Mouse (Mus musculus): ENCODE measurements around the gene Rpp14. TPM values are rescaled to one million over a fixed set of nuclear protein-coding genes. Genes with fewer than 3 reads are reported as not detected.

The Rpp14 gene
- 27.5 and 36.2 TPM in 2 replicates for polyA plus RNA-seq (2012; rRNA removed)

DNA sequence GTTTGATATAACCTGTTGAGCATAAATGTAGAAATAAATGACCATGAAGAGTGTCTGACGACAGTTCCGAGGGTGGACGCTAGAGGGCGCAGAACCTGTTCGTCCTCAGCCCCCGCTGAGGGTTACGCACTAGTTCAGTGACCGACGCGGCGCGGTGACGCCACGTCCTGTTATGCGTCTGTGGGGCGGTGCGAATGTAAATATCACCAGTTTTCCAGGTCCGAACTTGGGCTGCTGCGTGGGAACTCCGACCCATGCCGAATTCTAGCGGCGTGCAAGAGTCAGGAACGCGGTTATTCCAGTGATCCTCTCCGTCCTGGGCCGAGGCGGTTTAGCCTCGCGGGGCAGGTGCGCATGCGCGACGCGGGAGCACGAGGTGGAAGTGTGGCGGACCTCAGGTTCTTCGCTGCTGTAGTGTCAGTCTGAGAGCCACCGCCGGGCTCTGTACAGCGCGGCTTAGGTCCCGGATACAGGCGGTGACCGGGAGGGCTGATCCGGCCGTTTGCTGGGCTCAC is at the start of gene Rpp14:
Gene Rpp14 (plus strand): TSS at position 203 of the 515 bp plus-strand sequence.
- DNase-seq: peak; percentile 93 to 97
- under 1% methylated on average over 47 of the region's 47 CpGs for WGBS
- peak; percentile 82; the same call in 1 of the 2 replicates for TF ChIP-seq POLR2A (IDR thresholded peaks at IDR 0.05; ENCODE audit: borderline replicate concordance, insufficient read depth, low read length)
- TF ChIP-seq CTCF (IDR thresholded peaks at IDR 0.05; ENCODE audit: borderline replicate concordance, insufficient read depth, low read depth, low read length): peak; percentile 97
- peak within 1 kb of the TSS; percentile 97 for H3K27ac ChIP-seq (ENCODE audit: insufficient read depth, low read length)
- peak within 1 kb of the TSS; percentile 94 for H3K4me3 ChIP-seq (replicated peaks; ENCODE audit: insufficient read depth, low read depth, low read length)
- no peaks in the 10 kb centered on the region for H3K4me1 ChIP-seq (ENCODE audit: control insufficient read depth, insufficient read depth, low read length)
- H3K27me3 ChIP-seq (ENCODE audit: control insufficient read depth, insufficient read depth, low read length): no peaks in the 10 kb centered on the region

DNA sequence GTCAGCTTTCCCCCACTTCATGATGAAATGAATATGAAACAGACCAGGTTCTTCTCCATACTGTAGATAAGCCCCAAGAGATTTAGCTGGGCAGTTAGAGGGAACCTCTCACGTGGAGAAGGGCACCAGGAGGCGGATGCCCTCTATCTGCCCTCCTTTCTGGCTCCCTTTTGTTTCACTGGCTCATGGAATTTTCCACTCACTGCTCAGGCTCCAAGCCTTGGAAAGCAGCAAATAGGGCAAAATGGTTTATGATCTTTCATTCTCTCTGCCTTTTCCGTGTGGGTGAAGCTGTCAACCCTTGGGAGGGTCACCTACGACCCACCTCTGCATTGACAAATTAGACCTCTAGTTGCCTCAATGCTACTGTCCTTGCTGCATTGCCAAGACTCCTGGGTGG is 49.6 kb upstream of the Rpp14 start:
- Histone ChIP-seq H3K27me3 (ENCODE audit: control insufficient read depth, insufficient read depth, low read length) (no peaks in the 10 kb centered on the region), H3K4me3 (replicated peaks; ENCODE audit: insufficient read depth, low read depth, low read length) (no peak overlapping the region), H3K4me1 (ENCODE audit: control insufficient read depth, insufficient read depth, low read length) (peaks cover 30% of the 10 kb centered on the region), H3K27ac (ENCODE audit: insufficient read depth, low read length) (peak overlapping the region; percentile 70)
- TF ChIP-seq POLR2A (IDR thresholded peaks at IDR 0.05; ENCODE audit: borderline replicate concordance, insufficient read depth, low read length): no peak
- no peak for TF ChIP-seq CTCF (IDR thresholded peaks at IDR 0.05; ENCODE audit: borderline replicate concordance, insufficient read depth, low read depth, low read length)
- 32% methylated on average over 4 of the region's 4 CpGs for WGBS
- peak; percentile 48 to 56 for DNase-seq

DNA sequence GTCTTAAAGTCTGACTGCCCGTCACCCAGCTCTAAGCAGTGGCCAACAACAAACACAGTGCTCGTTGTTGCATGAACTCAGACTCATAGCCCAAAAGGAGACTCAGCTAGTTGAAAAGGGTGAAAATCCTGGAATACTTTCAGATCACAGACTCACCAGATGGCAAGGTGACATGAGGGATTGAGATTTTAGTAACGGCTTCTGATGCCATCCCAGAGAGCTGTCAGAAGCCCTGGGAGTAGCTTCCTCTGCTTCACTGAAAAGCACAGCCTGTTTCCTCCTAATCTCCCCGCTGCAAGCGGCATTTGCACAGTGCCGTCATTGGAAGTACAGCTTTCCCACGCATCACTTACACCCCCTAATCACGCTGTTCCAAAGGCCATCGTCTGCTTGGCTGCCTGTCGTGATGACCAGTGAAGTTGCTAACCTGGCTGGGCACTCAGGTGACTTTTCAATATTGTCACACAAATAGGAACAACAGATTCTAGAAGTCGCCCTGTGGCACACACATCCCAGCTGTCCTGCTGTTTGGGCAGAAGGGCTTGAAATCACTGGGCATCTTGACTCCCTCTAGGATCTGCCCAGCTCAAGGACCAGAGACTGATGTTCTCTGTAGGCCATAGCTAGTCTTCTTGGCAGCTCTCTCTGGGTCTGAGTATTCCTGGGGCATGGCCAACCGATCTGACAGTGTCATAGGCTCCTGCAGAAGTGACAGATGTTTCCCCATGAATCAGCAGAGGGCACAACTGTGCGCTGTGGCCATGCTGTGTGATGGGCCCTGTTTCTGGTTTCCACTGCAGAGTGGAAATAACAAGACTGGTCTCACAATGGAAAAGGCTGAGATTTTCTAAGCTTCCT is 47.9 kb upstream of the Rpp14 start:
- TF ChIP-seq CTCF (IDR thresholded peaks at IDR 0.05; ENCODE audit: borderline replicate concordance, insufficient read depth, low read depth, low read length) (no peak), POLR2A (IDR thresholded peaks at IDR 0.05; ENCODE audit: borderline replicate concordance, insufficient read depth, low read length) (no peak)
- WGBS: 8% methylated on average over 13 of the region's 13 CpGs
- Histone ChIP-seq H3K4me3 (replicated peaks; ENCODE audit: insufficient read depth, low read depth, low read length) (no peak overlapping the region), H3K27me3 (ENCODE audit: control insufficient read depth, insufficient read depth, low read length) (no peaks in the 10 kb centered on the region), H3K4me1 (ENCODE audit: control insufficient read depth, insufficient read depth, low read length) (peaks cover 24% of the 10 kb centered on the region), H3K27ac (ENCODE audit: insufficient read depth, low read length) (peak overlapping the region; percentile 72)
- DNase-seq: peak; percentile 66 to 87

DNA sequence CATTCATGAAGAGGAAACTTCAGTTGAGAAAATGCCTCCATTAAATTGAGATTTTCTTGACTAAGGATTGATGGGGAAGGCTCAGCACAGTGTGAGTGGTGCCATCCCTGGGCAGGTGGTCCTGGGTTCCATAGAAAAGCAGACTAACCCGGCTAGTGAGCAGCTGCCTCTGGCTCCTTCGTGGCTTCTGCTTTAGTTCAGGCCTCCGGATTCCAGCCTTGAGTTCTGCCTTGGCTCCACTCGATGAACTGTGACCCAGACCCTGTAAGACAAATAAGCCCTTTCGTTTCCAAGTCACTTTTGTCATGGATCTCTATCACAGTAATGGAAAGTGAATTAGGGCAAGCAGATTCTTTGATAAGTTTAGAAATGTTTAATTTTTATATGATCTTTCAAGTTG is 45.6 kb upstream of the Rpp14 start:
- Histone ChIP-seq H3K27me3 (ENCODE audit: control insufficient read depth, insufficient read depth, low read length) (no peaks in the 10 kb centered on the region), H3K4me3 (replicated peaks; ENCODE audit: insufficient read depth, low read depth, low read length) (no peak overlapping the region), H3K27ac (ENCODE audit: insufficient read depth, low read length) (no peak overlapping the region), H3K4me1 (ENCODE audit: control insufficient read depth, insufficient read depth, low read length) (peaks cover 32% of the 10 kb centered on the region)
- WGBS: 81% methylated on average over 5 of the region's 5 CpGs
- no peak for TF ChIP-seq CTCF (IDR thresholded peaks at IDR 0.05; ENCODE audit: borderline replicate concordance, insufficient read depth, low read depth, low read length)
- no peak for TF ChIP-seq POLR2A (IDR thresholded peaks at IDR 0.05; ENCODE audit: borderline replicate concordance, insufficient read depth, low read length)
- no peak for DNase-seq

DNA sequence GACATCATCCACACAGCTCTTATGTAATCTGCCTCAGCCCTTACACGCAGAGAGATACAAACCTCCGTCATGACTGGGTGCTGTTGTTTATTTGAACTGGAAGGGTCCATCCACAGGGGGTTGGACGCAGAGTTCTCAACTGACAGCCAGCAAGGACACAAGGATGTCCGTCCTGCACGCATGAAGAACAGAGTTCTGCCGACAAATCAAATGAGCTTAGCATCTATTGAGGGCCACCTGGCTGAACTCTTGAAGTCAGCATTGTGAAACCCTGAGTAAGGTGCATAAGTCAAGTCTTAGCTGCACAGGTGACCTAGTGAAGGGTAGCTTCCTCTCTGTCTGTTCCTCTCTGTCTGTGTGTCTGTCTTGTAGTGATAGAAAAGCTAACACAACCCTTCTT is 44.2 kb upstream of the Rpp14 start:
- H3K27ac ChIP-seq (ENCODE audit: insufficient read depth, low read length): no peak overlapping the region
- TF ChIP-seq CTCF (IDR thresholded peaks at IDR 0.05; ENCODE audit: borderline replicate concordance, insufficient read depth, low read depth, low read length): no peak
- no peak for TF ChIP-seq POLR2A (IDR thresholded peaks at IDR 0.05; ENCODE audit: borderline replicate concordance, insufficient read depth, low read length)
- DNase-seq: no peak
- H3K4me1 ChIP-seq (ENCODE audit: control insufficient read depth, insufficient read depth, low read length): peaks cover 28% of the 10 kb centered on the region
- no peak overlapping the region for H3K4me3 ChIP-seq (replicated peaks; ENCODE audit: insufficient read depth, low read depth, low read length)
- no peaks in the 10 kb centered on the region for H3K27me3 ChIP-seq (ENCODE audit: control insufficient read depth, insufficient read depth, low read length)
- 94% methylated on average over 6 of the region's 6 CpGs for WGBS

DNA sequence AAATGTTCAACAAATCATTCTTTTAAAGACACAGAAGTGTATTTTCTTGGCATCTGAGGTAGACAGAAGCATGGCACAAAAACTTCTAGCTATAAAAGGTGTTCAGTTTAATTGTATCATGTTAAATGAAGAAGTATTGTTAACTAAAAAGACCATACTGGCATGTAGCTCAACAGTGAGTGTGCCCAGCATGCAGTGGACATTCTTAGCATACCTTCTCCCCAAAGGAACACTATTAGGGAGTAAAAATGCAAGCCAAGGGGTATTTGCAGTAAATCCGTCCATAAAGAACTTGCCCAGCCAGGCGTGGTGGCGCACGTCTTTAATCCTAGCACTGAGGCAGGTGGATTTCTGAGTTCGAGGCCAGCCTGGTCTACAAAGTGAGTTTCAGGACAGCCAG is 43.8 kb upstream of the Rpp14 start:
- WGBS: 92% methylated on average over 5 of the region's 5 CpGs
- no peak for TF ChIP-seq CTCF (IDR thresholded peaks at IDR 0.05; ENCODE audit: borderline replicate concordance, insufficient read depth, low read depth, low read length)
- no peak for TF ChIP-seq POLR2A (IDR thresholded peaks at IDR 0.05; ENCODE audit: borderline replicate concordance, insufficient read depth, low read length)

DNA sequence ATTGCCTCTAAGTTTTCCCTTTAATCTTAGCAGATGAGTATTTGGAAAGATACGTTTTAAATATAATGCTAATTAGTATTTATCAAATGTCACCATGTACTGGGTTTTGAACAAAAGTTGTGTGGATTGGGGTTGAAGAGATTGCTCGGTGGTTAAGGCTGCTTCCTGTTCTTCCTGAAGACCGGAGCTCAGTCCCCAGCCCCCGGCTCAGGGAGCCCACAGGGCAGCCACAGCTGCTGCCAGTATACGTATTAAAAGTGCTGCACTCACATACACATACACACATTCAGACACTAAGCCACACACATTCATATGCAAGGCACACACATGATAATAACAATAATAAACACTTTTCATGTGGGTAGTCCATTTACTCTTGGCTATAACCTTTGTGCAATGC is 42.0 kb upstream of the Rpp14 start:
- WGBS: 88% methylated on average over 5 of the region's 5 CpGs
- H3K4me1 ChIP-seq (ENCODE audit: control insufficient read depth, insufficient read depth, low read length): peaks cover 10% of the 10 kb centered on the region
- TF ChIP-seq CTCF (IDR thresholded peaks at IDR 0.05; ENCODE audit: borderline replicate concordance, insufficient read depth, low read depth, low read length) (no peak), POLR2A (IDR thresholded peaks at IDR 0.05; ENCODE audit: borderline replicate concordance, insufficient read depth, low read length) (no peak)
- no peak for DNase-seq
- H3K27ac ChIP-seq (ENCODE audit: insufficient read depth, low read length): no peak overlapping the region
- no peak overlapping the region for H3K4me3 ChIP-seq (replicated peaks; ENCODE audit: insufficient read depth, low read depth, low read length)
- H3K27me3 ChIP-seq (ENCODE audit: control insufficient read depth, insufficient read depth, low read length): no peaks in the 10 kb centered on the region

More for the DNA sequence above, 43.8 kb upstream of the Rpp14 start:
- H3K4me1 ChIP-seq (ENCODE audit: control insufficient read depth, insufficient read depth, low read length): peaks cover 24% of the 10 kb centered on the region
- no peak overlapping the region for H3K4me3 ChIP-seq (replicated peaks; ENCODE audit: insufficient read depth, low read depth, low read length)
- H3K27ac ChIP-seq (ENCODE audit: insufficient read depth, low read length): no peak overlapping the region
- DNase-seq: no peak
- H3K27me3 ChIP-seq (ENCODE audit: control insufficient read depth, insufficient read depth, low read length): no peaks in the 10 kb centered on the region

Data from cerebellum, adult 2 months (tissue).